Mouse (Mus musculus) G1E (cell line): Measurements from ENCODE around the gene Bsdc1.

Experiments used
- CTCF ChIP-seq: IDR thresholded peaks from 2 replicates; pipeline ENCODE4 v1.5.1; 2012; ENCODE audit warnings: low read depth, low read length, inconsistent platforms, mixed read lengths
- GATA1 ChIP-seq: IDR thresholded peaks from 2 replicates; pipeline ENCODE4 v1.6.1; 2012; ENCODE audit warnings: borderline replicate concordance, low read length, inconsistent platforms, mixed read lengths
- GATA2 ChIP-seq: IDR thresholded peaks from 2 replicates; pipeline ENCODE4 v1.6.1; 2012; ENCODE audit warnings: low read depth, low read length, inconsistent platforms, borderline replicate concordance
- POLR2AphosphoS5 ChIP-seq: IDR thresholded peaks from 2 replicates; pipeline ENCODE4 v1.6.1; 2012; ENCODE audit warnings: low read depth, low read length, inconsistent platforms; ENCODE audit not compliant: insufficient replicate concordance
- TAL1 ChIP-seq: conservative IDR thresholded peaks from 2 replicates; pipeline ENCODE4 v1.6.1; 2012; ENCODE audit warnings: low read depth, low read length, inconsistent platforms, mixed read lengths

DNA sequence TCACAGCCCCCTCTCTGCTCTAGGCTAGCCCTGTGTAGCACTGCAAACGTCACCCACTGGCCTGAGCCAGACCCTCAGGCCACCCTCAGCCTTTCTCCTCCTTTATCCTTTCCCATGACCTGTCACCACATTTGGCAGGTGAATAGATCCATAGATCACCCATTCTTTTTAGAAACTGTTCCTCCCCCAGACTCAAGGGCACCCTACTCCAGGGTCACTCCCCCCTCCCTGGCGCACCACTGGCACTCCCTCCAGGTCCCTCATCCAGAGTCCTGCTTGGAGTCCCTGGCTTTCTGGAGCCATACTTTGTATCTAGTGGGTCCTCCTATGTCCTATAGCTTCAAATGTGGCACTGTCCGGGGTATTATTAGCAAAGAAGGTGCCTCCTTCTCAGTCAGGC lies 44.1 kb downstream of the Bsdc1 start:
- no peak for TF ChIP-seq CTCF
- TF ChIP-seq POLR2AphosphoS5 = no peak
- TF ChIP-seq GATA1 = no peak
- no peak for TF ChIP-seq TAL1
- no peak for TF ChIP-seq GATA2
